Mouse (Mus musculus) intestine, embryonic 15.5 days (tissue): ENCODE data around the gene Gm525. TPM values are rescaled to one million over a fixed set of nuclear protein-coding genes. Genes with fewer than 3 reads are reported as not detected.
"Not testable (repeated sequence)": the region's sequence is repeated elsewhere in the genome, so short reads cannot be mapped to it uniquely, and the experiment has no call there.

ENCODE experiments used
- ATAC-seq: fragments of 200-750 bp; cut with Nextera tagmentation; 2 replicates; pipeline ENCODE4 v1.8.0; 2017; ENCODE audit warnings: moderate TSS enrichment, moderate library complexity
- H3K27ac ChIP-seq: fragments of 300-500 bp; sonication (generic); 2 replicates; pipeline ENCODE4 v1.5.1; 2015; ENCODE audit warnings: mild to moderate bottlenecking, inconsistent platforms
- H3K27me3 ChIP-seq: fragments of 300-500 bp; sonication (generic); replicated peaks from 2 replicates; pipeline ENCODE4 v1.6.1; 2015; ENCODE audit warnings: inconsistent platforms
- H3K36me3 ChIP-seq: fragments of 300-500 bp; sonication (generic); 2 replicates; pipeline ENCODE4 v1.6.1; 2015; ENCODE audit warnings: inconsistent platforms
- H3K4me1 ChIP-seq: fragments of 300-500 bp; sonication (generic); replicated peaks from 2 replicates; pipeline ENCODE4 v1.6.1; 2015; ENCODE audit warnings: inconsistent platforms
- H3K4me2 ChIP-seq: fragments of 300-500 bp; sonication (generic); replicated peaks from 2 replicates; pipeline ENCODE4 v1.6.1; 2015; ENCODE audit warnings: mild to moderate bottlenecking, inconsistent platforms
- H3K4me3 ChIP-seq: fragments of 300-500 bp; sonication (generic); replicated peaks from 2 replicates; pipeline ENCODE4 v1.5.1; 2015; ENCODE audit warnings: inconsistent platforms
- H3K9ac ChIP-seq: fragments of 300-500 bp; sonication (generic); 2 replicates; pipeline ENCODE4 v1.6.1; 2015; ENCODE audit warnings: inconsistent platforms
- H3K9me3 ChIP-seq: fragments of 300-500 bp; sonication (generic); 2 replicates; pipeline ENCODE4 v1.6.1; 2016; ENCODE audit warnings: inconsistent platforms
- WGBS: fragments of 180-500 bp; shearing (Covaris S2); methylation state at CpG from one replicate; pipeline ENCODE4 v1.1.7; 2015; 5-methylcytosine and 5-hydroxymethylcytosine counted together
- polyA plus RNA-seq: library from polyadenylated mRNA; unstranded; fragments of >200 nt; fragmentation: Nextera tagmentation; extraction: Ambion mirVana; gene quantifications from 2 replicates; pipeline ENCODE4 v1.2.1, GENCODE M21; 2015

Gm525 gene
- polyA plus RNA-seq, 1 experiment from 2014 or later: 1.1 TPM

DNA sequence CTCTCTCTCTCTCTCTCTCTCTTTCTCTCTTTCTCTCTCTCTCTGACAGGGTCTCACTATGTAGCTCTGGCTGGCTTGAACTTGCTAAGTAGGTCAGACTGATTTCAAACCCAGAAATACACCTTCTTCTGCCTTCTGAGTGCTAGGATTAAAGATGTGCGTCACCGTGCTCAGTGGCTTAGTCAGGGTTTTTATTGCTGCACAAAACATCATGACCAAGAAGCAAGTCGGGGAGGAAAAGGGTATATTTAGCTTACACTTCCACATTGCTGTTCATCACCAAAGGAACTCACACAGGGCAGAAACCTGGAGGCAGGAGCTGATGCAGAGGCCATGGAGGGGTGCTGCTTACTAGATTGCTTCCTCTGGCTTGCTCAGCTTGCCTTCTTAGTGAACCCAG lies 9.1 kb downstream of the Gm525 start:
- 78% methylated on average over 3 of the region's 3 CpGs for WGBS
- not testable (repeated sequence) for H3K4me1 ChIP-seq, H3K9ac ChIP-seq, H3K9me3 ChIP-seq, H3K4me2 ChIP-seq, H3K36me3 ChIP-seq, ATAC-seq, H3K27me3 ChIP-seq, H3K27ac ChIP-seq, H3K4me3 ChIP-seq

DNA sequence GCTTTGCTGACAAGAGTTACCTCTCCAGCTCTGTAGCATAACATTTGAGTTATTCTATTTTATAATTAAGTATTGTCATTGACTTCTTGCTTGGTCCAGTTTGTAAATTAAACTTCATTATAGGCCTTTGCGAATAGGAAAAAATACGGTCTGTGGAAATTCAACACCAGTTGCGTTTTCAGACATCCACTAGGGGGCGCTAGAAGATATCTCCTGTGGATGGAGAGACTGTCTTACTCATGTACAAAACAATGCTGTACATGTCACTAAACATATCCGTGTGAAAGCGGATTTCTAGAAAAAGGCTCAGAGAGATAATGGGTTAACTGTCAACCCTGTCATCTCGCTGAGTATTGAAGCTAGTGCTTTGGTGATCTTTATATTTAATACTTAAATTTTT lies 11.0 kb downstream of the Gm525 start:
- no peaks in the 10 kb centered on the region for H3K9me3 ChIP-seq
- H3K4me2 ChIP-seq: no peak overlapping the region
- H3K4me1 ChIP-seq: no peaks in the 10 kb centered on the region
- H3K27me3 ChIP-seq: no peaks in the 10 kb centered on the region
- H3K27ac ChIP-seq: no peak overlapping the region
- ATAC-seq: no peak; the same call in 1 of the 2 replicates
- no peak overlapping the region for H3K9ac ChIP-seq
- no peaks in the 10 kb centered on the region for H3K36me3 ChIP-seq
- WGBS: 51% methylated on average over 7 of the region's 7 CpGs
- H3K4me3 ChIP-seq: no peak overlapping the region

DNA sequence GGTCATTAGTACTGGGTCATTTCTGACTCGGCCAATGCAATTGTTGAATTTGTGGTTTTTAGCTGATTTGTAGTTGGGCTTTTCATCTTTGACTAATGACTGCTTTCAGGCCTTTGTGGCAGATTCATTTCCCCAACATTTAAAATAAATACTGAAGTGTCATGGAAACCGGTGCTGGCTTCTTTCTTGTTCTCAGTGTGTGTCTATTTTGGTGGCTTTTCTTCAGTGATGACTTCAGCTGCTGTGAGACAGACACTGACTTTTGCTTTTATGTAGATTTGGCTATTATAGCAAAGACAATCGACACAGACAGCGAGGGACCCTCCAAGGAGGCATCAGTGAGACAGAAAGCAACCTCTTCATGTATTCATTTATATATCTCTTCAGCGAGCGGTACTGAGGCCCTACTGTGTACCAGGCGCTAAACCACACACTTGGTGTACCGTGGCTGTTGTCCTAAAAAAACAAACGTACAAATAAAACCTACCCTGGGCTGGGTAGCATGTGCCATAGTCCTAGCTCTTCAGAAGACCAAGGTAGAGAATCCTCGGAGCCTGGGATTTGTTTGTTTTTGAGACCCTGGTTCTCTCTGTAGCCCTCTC lies 12.7 kb downstream of the Gm525 start:
- Histone ChIP-seq H3K36me3 (no peaks in the 10 kb centered on the region), H3K4me1 (no peaks in the 10 kb centered on the region), H3K27ac (no peak overlapping the region), H3K9me3 (no peaks in the 10 kb centered on the region), H3K4me2 (no peak overlapping the region), H3K4me3 (no peak overlapping the region), H3K9ac (no peak overlapping the region), H3K27me3 (no peaks in the 10 kb centered on the region)
- 73% methylated on average over 10 of the region's 10 CpGs for WGBS
- no peak for ATAC-seq

DNA sequence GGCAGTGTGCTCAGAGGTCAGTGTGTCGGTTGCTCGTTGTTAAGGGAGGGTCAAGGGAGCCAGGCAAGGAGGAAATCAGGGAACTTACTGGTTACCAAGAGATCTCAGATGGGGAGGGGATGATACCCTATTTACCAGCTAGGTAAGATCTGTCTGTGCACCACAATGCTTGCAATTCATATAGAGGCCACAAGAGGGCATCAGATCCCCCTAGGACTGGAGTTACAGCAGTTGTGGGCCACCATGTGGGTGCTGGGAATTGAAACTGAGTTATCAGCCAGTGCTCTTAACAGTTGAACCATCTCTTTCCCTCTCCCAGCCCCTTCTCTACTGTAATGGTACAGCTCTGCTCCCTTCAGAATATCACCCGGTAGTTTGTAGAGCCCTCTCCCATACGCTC lies 15.1 kb downstream of the Gm525 start:
- Histone ChIP-seq H3K9me3 (no peaks in the 10 kb centered on the region), H3K4me3 (no peak overlapping the region), H3K4me1 (no peaks in the 10 kb centered on the region), H3K36me3 (no peaks in the 10 kb centered on the region), H3K27me3 (no peaks in the 10 kb centered on the region), H3K9ac (no peak overlapping the region), H3K4me2 (no peak overlapping the region), H3K27ac (no peak overlapping the region)
- no peak for ATAC-seq
- 89% methylated on average over 4 of the region's 4 CpGs for WGBS

DNA sequence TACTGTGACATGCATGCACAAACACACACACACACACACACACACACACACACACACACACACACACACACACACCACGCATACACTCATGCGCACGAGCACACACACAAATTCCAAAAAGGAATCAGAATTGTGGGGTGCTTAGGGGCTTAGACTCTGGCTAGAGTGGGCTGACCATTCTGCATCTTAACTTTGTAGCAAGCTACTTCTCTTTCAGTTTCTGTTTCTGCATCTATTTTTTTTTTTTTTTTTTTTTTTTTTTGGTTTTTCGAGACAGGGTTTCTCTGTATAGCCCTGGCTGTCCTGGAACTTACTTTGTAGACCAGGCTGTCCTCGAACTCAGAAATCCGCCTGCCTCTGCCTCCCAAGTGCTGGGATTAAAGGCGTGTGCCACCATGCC lies 16.7 kb downstream of the Gm525 start:
- H3K27ac ChIP-seq, H3K4me2 ChIP-seq, H3K4me3 ChIP-seq, H3K27me3 ChIP-seq, ATAC-seq, H3K4me1 ChIP-seq, H3K9me3 ChIP-seq, H3K36me3 ChIP-seq, H3K9ac ChIP-seq: not testable (repeated sequence)
- WGBS: 90% methylated on average over 6 of the region's 7 CpGs

DNA sequence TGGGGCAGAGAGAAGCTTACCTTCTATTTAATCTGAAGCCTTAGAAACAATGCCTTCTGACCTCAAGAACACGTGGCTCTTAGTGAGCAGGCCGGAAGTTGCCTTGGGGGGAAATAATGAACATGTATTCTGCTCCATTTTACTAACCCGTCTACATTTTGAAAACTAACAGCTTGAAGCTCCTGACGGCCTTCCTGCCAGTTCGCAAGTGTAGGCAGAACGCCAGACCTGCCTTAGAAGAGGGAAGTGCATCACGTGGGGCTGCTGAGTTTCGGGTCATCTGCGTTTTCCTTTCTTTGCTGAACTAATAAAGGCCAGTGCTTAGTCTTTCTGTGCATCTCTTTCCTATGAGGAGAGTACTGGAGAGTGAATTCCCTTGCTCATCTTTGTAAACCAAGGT lies 19.1 kb downstream of the Gm525 start:
- H3K4me3 ChIP-seq: no peak overlapping the region
- no peak for ATAC-seq
- H3K36me3 ChIP-seq: no peaks in the 10 kb centered on the region
- no peak overlapping the region for H3K4me2 ChIP-seq
- no peak overlapping the region for H3K27ac ChIP-seq
- 44% methylated on average over 9 of the region's 9 CpGs for WGBS
- H3K9me3 ChIP-seq: no peaks in the 10 kb centered on the region
- no peaks in the 10 kb centered on the region for H3K27me3 ChIP-seq
- no peak overlapping the region for H3K9ac ChIP-seq
- H3K4me1 ChIP-seq: no peaks in the 10 kb centered on the region

DNA sequence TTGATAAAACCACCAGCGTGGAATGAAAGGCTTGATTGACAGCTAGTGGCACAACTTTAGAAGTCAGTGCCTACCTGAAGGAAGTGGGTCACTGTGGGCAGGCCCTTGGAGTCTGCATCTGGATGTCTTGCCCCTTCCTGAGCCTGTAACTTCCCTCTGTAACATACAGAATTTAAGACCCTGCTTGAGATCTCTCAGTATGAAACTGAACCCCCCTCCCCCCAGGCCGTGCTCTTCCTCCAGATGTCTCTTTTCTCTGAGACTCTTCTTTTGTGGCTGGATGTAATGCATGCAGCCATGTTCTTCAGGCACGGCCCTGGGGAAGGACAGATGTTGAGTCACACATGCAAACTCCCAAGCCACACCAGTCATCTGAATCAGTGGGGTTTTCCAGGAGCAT lies 21.7 kb downstream of the Gm525 start:
- Histone ChIP-seq H3K4me3 (no peak overlapping the region), H3K9me3 (no peaks in the 10 kb centered on the region), H3K27me3 (no peaks in the 10 kb centered on the region), H3K4me2 (no peak overlapping the region), H3K4me1 (0 out of 2 replicates have a peak, but pooled peaks cover 2% of the 10 kb centered on the region), H3K9ac (no peak overlapping the region), H3K36me3 (no peaks in the 10 kb centered on the region), H3K27ac (no peak overlapping the region)
- 53% methylated on average over 3 of the region's 3 CpGs for WGBS
- no peak for ATAC-seq

DNA sequence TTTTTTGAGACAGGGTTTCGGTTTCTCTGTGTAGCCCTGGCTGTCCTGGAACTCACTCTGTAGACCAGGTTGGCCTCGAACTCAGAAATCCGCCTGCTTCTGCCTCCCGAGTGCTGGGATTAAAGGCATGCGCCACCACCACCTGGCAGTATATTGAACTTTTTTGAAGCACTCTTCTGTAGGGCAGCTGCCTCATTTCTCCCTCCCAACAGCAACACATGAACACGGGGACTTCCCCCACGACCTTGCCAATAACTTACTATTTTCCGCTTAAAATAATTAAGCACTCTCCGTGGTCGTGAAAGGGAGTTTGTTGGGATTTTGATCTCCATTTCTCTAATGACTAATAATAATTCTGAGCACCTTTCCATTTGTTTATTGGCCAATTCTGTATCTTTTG lies 23.7 kb downstream of the Gm525 start:
- not testable (repeated sequence) for H3K36me3 ChIP-seq, H3K4me2 ChIP-seq, ATAC-seq, H3K9me3 ChIP-seq, H3K4me1 ChIP-seq, H3K27me3 ChIP-seq, H3K9ac ChIP-seq, H3K4me3 ChIP-seq, H3K27ac ChIP-seq
- WGBS: 89% methylated on average over 10 of the region's 10 CpGs

DNA sequence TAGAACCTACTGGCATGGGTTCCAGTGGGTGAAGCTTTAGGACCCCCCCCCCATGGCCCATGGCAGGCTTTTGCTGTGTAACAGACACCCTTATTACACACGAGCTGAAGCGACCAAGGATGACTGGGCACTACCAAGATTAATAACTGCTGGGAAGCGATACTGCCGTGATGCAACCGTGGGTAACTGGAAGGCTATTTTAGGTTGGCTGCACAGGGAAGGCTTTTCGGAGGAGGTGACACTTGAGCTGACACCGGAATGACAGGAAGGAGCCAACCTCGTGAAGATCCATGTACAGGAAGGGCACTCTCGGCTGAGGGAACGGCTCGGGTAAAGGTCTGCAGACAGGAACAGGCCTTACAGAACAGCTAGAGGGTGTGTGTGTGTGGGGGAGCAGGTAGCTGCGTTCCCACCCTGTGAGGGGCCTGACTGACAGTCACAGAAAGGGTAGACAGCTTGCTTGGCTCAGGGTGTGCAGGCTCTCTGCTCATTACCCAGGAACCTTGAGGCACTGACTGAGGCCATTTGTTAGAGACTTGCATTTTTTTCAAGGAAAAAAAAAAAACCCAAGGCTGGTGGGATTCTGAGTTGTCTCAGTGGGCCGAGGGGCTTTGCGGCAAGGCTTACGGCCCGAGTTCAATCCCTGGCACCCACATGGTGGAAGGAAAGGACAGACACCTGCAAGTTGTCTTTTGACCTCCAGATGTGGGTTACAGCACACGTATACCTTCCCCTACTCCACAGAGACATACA lies 24.6 kb downstream of the Gm525 start:
- H3K9me3 ChIP-seq: no peaks in the 10 kb centered on the region
- H3K4me1 ChIP-seq: 0 out of 2 replicates have a peak, but pooled peaks cover 7% of the 10 kb centered on the region
- no peak overlapping the region for H3K4me2 ChIP-seq
- H3K9ac ChIP-seq: no peak overlapping the region
- H3K27me3 ChIP-seq: no peaks in the 10 kb centered on the region
- 80% methylated on average over 17 of the region's 17 CpGs for WGBS
- H3K36me3 ChIP-seq: no peaks in the 10 kb centered on the region
- H3K4me3 ChIP-seq: no peak overlapping the region
- no peak overlapping the region for H3K27ac ChIP-seq
- no peak for ATAC-seq

DNA sequence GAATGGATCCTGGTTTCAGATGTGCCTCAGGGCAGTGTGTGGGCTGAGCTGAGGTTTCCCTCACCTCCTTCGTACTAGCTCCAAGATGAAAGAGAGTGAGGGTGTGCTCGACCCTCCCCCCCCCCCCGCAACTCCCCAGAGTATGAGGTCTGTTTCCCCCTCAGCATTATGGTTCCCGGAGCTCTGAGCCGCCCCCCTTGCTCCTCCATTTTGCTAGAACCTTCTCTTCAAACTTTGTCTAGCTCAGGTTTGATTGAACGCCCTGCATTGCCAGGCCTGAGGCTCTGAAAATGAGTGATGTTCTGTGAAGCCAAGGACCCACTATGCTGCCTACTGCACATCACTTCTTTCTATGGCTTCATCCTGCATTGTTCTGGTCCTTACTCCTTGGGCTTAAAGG lies 25.3 kb downstream of the Gm525 start:
- WGBS: 67% methylated on average over 6 of the region's 6 CpGs

DNA sequence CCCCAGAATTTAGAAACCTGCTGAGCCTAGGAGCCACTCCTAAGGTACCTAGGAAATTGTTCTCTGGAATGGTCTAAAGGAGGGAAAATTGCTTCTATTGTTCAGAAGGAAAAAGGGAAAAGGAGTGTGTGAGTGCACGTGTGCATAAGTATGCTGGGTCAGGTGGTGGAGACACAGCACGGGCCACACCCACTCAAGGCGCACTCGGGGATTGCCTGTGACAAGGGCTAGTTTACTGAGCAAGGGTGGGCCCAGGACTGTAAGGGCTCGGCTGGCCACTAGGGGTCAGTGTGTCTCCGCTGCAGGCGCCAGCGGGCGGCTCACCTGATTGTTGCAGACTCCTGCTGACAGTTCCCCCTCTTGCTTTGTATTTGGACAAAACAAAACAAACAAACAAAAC lies 26.8 kb downstream of the Gm525 start:
- Histone ChIP-seq H3K9ac (no peak overlapping the region), H3K27me3 (no peaks in the 10 kb centered on the region), H3K4me2 (peak overlapping the region; percentile 74), H3K27ac (no peak overlapping the region), H3K9me3 (no peaks in the 10 kb centered on the region), H3K4me1 (0 out of 2 replicates have a peak, but pooled peaks cover 7% of the 10 kb centered on the region), H3K36me3 (no peaks in the 10 kb centered on the region), H3K4me3 (peak overlapping the region; percentile 32)
- peak; percentile 92 for ATAC-seq
- WGBS: under 1% methylated on average over 9 of the region's 9 CpGs

More for the DNA sequence above, 25.3 kb downstream of the Gm525 start:
- Histone ChIP-seq H3K27me3 (no peaks in the 10 kb centered on the region), H3K4me2 (no peak overlapping the region), H3K27ac (no peak overlapping the region), H3K4me1 (0 out of 2 replicates have a peak, but pooled peaks cover 7% of the 10 kb centered on the region), H3K36me3 (no peaks in the 10 kb centered on the region), H3K9me3 (no peaks in the 10 kb centered on the region), H3K9ac (no peak overlapping the region), H3K4me3 (no peak overlapping the region)
- no peak for ATAC-seq

DNA sequence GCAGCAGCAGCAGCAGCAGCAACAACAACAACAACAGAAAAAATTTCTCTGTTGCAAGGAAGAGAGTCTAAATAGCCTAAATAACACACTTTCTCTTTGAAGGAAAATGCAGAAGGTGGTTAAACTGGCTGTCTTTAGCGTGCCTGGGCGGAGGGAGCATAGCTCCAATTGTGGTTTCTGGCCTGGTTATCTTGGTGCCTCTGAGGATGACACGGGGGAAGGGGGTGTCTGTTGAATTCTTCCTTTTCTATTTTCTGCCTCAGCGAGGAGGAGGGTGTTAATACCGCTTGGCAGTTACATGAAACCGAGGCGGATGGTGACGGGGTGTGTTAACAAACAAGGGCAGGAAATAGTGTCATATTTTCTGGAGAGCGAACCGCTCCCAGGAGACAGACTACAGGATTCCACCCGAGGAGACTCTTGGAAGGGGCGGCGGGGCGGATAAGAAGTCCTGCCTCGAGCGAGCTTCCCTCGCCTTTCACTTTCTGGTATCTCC lies 27.2 kb downstream of the Gm525 start:
- ATAC-seq: peak; percentile 29; the same call in 1 of the 2 replicates
- WGBS: 16% methylated on average over 17 of the region's 17 CpGs
- H3K4me1 ChIP-seq: 0 out of 2 replicates have a peak, but pooled peaks cover 7% of the 10 kb centered on the region
- H3K4me3 ChIP-seq: peak overlapping the region; percentile 32
- H3K9ac ChIP-seq: peak overlapping the region; percentile 42
- H3K9me3 ChIP-seq: no peaks in the 10 kb centered on the region
- H3K27me3 ChIP-seq: no peaks in the 10 kb centered on the region
- H3K36me3 ChIP-seq: no peaks in the 10 kb centered on the region
- no peak overlapping the region for H3K27ac ChIP-seq
- H3K4me2 ChIP-seq: peak overlapping the region; percentile 74

DNA sequence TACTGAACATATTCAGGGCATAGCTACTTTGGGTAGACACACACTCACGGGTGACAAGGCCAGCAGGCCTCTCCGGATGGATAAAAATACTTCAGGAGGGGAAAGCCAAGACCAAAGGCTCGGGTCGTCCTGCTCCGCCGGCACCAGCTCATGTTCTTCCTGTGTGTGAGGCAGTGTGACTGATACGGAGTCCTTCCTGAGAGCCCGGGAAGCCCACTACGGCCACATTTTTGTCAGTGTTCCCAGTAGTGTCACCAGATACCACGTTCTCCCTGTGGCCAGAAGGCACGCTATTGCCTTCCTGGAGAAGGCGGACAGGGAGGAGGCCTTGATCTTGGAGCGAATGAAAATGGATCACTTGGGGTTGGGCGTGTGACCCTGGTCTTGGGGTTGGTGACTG lies 29.5 kb downstream of the Gm525 start:
- Histone ChIP-seq H3K4me2 (no peak overlapping the region), H3K27me3 (no peaks in the 10 kb centered on the region), H3K4me1 (peaks cover 22% of the 10 kb centered on the region; the same call in 1 of the 2 replicates), H3K9me3 (no peaks in the 10 kb centered on the region), H3K27ac (no peak overlapping the region), H3K9ac (no peak overlapping the region), H3K36me3 (no peaks in the 10 kb centered on the region), H3K4me3 (no peak overlapping the region)
- WGBS: 86% methylated on average over 14 of the region's 14 CpGs
- no peak for ATAC-seq
